Mouse (Mus musculus) kidney, embryonic 16.5 days (tissue): Measurements from ENCODE around the gene Mettl2. TPM values are rescaled to one million over a fixed set of nuclear protein-coding genes. Genes with fewer than 3 reads are reported as not detected.

Experiments
- polyA plus RNA-seq: library from polyadenylated mRNA; unstranded; fragments of >200 nt; fragmentation: Nextera tagmentation; extraction: Ambion mirVana; gene quantifications from 2 replicates; pipeline ENCODE4 v1.2.1, GENCODE M21; 2015

Gene Mettl2
- polyA plus RNA-seq, 1 experiment from 2014 or later = 44.7 TPM

Other genes starting within 250 kb of the Mettl2 start
- 0.23 TPM in 1 of 2 replicates, not detected in the other for gene Efcab3, start 62.8 kb upstream of the Mettl2 start, polyA plus RNA-seq
- gene Gm10842, start 20.5 kb downstream of the Mettl2 start, polyA plus RNA-seq = not detected in 2 replicates
- 14.0 and 18.4 TPM in 2 replicates for gene Tlk2, start 52.4 kb downstream of the Mettl2 start, polyA plus RNA-seq
- gene Mrc2, start 166.2 kb downstream of the Mettl2 start, polyA plus RNA-seq = 20.3 and 21.3 TPM in 2 replicates